Mouse (Mus musculus): ENCODE results near the gene Rtn2.
A peak's percentile ranks its signal among the peaks of the same experiment; 100 is the strongest.

GRCm38 (mm10) chr7:19308454-19309277 is 26.2 kb downstream of the Rtn2 start:
- TF ChIP-seq POLR2A (IDR thresholded peaks at IDR 0.05; ENCODE audit: borderline replicate concordance, extremely low read depth, low read depth, low read length) (peak; percentile 60; the same call in 1 of the 2 replicates), CTCF (IDR thresholded peaks at IDR 0.05; ENCODE audit: insufficient read depth, low read length) (no peak)

Data from lung, adult 2 months (tissue).